Mouse (Mus musculus): ENCODE measurements around the gene Cacna1c.

The Cacna1c gene

GRCm38 (mm10) chr6:119196382-119197305 is at the start of gene Cacna1c:
TSS of gene Cacna1c (minus strand) at chr6:119196418.
- DNase-seq = peak; percentile 72 to 76

DNA sequence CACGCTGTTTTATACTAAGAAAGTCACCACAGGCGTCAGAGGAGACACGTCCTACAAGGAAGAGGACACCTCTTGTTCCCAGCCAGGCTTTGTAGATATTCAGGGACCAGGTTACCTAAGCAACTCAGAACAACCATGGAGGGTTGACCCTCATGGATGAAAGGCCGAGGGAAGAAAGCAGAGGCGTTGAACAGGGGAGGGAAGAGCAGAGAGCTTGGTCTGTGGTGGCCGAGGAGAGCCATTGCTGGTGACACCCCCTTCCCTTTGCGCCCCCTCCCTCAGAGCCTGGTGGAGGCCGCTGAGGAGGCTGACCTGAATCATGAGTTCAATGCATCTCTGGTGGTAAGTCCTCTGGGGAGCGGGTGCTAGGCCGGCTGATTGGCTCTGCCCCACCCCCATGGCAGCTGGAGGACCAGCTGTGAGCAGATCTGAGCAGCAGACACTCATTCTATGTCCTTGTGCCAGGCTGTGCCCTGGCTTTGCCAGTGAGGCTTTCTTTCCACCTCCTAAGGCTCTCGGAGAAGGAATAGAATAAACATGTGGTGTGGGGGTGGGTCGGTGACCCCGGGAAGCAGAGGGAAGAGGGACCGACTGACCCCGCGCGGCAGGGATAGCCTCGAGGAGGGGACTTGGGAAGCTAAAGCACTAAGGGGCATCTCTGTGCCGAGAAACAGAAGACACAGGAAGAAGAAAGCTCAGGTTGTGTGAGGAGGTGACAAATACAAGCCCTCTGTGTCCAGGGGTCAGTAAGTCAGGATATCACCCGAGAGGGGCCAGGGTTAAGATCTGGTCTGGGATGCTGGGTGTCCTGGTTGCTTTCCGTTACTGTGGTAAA is 44.9 kb upstream of the Cacna1c start:
- peak; percentile 61 to 69 for DNase-seq

DNA sequence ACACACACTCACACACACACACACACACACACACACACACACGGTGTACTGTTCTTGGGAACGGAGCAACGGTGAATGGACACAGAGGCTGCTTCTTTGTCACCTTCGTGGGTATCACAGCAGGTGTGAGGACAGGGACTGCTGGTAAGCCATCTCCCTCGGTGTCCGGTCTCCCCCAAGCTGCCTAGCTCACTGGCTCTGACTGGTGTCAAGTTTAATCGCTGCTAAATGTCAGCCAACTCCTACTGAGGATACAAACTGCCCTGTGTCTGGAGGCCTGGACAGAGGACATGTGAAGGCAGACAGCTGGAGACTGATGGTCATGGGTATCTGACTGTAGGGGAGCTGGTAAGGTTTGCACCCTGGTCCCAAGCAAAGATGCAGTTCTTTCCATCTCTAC is 44.0 kb upstream of the Cacna1c start:
- no peak for DNase-seq

GRCm38 (mm10) chr6:119239341-119240005 is 43.3 kb upstream of the Cacna1c start:
- peak; percentile 59 to 66 for DNase-seq

- peak; percentile 95 to 98 for DNase-seq
Observed at GRCm38 (mm10) chr6:119237427-119237989, 41.3 kb upstream of the Cacna1c start.

- no peak for DNase-seq
Observed at GRCm38 (mm10) chr6:119236241-119236640, 40.0 kb upstream of the Cacna1c start, which contains the start of gene Cacna2d4. TSS of gene Cacna2d4 (plus strand) at chr6:119236526.

DNA sequence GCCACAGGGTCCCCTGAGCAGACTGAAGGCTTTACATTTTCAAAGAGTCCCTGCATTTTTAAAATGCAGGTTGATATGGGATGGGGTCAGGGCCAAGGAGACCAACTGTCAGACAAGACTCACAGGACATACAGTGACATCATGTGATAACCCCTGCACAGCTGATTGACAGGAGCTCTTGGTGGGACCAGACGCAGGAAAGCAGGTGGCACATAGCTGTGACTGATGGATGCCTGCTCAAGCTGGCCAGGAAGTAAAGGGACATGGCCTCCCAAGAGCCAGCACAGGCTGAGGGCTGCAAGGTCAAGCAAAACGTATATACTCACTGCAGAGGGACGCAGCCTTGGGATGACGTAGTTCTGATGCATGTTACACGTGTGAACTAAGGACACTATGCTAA is 39.2 kb upstream of the Cacna1c start:
- DNase-seq = no peak

GRCm38 (mm10) chr6:119233066-119233465 is 36.8 kb upstream of the Cacna1c start:
- DNase-seq = no peak

- no peak for DNase-seq
Observed at GRCm38 (mm10) chr6:119228861-119229603, 32.8 kb upstream of the Cacna1c start.

- no peak for DNase-seq
Observed at GRCm38 (mm10) chr6:119227001-119227400, 30.8 kb upstream of the Cacna1c start.

DNA sequence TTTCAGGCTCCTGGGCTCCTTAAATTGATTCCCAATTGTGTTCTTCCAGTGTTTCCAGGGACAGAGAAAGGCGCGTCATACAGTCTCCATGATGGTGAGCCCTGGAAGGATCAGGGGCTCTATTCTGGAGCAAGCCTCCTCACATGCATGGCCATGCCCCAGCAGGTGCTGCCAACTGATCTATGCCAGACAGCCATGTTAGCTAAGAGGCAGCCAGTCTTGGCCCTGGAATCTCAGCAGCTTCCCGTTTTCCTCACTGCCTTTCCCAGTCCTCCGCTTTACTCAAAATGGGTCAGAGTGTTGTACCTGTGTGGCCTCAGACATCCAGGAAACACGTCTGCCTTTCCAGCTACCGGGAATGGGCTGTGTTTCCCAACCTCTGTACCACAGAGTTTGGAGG is 29.5 kb upstream of the Cacna1c start:
- peak; percentile 50 for DNase-seq

DNA sequence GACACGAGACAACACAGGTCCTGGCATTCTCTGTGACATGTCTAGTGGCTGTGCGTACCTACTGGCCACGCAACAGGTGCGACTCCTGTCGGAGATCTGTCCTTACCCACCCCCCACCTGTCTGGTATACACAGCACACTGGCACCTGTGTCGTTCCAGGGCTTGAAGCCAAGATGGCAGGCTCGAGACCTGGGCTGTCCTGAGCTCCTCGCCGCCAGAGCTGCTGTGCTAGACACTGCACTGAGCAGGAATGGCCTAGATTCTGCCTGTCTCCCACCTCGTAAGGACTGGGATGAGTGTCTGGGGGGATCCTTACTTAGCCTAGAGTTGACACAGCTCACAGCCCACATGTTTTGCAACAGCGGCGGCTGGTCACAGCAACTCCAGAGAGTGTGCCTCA is 29.0 kb upstream of the Cacna1c start:
- peak; percentile 71 to 73 for DNase-seq

DNA sequence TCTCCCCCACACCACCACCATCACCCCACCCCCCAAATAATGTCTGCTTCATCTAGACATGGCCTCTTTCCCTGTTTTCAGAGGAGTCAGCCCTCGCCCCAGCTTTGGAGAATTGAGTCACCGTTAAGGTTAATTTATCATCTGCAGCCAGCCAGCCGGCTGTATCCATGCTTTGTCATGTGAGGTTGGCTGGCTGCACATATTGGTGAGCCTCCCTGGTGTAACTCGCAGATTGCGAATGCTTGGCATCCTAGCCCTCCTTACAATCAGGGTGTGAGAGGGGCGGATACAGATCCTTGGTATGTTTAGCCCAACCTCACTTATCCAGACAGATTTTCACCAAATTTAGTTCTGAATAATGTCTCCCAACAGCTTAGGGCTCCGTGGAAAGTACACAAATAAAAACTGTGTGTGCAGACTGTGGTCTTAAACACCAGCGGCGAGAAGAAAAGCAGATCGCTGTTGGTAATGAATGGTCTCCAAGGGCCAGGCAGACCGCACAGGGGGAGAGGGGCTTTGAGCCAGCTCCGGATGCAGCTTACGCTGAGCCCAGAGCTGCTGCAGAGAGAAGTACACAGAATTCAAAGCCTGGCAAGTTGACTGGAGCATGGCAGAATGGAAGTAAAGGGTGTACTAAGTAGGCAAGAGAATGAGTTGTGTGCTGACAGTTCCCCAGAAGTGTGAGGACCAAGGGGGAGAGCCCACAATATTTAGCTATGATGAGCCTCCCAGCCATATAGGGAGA is 28.4 kb upstream of the Cacna1c start:
- DNase-seq = peak; percentile 71 to 76

DNA sequence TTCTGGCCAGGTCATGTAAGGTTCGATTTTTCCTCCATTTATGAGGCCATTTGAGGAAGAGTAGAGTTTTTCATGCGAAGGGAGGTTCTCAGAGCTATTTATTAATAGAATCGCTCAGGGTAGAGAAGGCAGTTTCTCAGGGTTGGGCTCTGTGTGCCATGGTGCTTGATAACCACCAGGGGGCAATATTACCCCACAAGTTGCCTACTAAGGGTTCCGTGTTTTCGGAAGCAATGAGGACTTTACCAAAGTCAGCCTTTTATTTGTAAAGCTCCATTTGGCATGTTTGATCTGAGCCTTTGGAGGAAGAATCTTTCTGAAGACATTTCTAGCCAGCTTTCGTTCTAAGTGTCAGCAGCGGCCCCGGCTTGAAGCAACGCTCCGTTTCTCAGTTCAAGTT is 24.1 kb upstream of the Cacna1c start:
- DNase-seq = peak; percentile 75 to 85

GRCm38 (mm10) chr6:119219237-119219870 is 23.1 kb upstream of the Cacna1c start:
- DNase-seq = peak; percentile 20 to 23

- no peak for DNase-seq
Observed at GRCm38 (mm10) chr6:119218591-119218990, 22.4 kb upstream of the Cacna1c start.

GRCm38 (mm10) chr6:119217661-119218060 is 21.4 kb upstream of the Cacna1c start:
- DNase-seq = no peak

DNA sequence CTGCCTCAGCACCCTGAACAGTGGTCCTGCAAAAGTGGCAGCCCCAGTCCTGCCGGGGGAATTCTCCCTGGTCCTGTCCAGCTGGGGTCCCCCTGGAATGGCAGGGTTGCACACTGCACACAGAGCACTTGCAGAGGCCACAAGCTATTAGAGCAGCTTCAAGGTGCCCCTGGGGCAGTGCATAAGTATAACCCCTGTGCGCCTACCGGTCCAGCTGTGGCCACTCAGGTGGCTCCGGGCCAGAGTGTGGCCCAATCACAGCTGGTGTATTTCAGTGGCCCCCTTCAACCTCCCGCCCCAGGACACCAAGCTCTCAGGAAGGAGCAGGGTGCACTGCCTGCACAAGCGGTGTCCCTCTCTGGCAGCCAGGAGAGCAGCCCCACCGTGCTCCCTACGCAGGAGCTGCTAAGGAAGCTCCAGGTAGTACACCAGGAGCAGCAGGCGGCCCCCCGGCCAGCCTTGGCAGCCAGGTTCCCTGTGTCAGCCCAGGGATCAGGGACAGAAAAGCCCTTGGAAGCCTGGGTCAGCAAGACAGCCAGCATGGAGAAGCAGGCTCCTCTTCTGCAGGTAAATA is 18.9 kb upstream of the Cacna1c start:
- no peak for DNase-seq

DNA sequence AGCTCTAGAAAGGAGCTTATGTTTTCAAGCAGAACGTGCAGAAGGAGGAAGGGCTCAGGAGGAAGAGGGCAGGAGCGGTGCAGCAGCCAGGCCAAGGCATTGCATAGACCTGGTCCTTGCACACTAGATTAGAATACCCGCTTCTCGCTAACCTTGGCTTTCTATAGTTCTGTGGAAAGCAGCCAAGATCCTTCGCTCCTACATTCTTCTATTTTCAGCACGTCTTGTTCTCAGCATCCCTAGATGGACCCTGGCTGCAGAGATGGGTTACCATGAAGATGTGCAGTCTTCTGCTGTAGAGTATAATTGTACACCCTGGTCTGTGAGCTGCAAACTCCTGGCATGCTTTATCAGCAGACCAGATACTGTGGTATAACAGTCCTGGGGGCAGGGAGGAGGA is 18.0 kb upstream of the Cacna1c start:
- no peak for DNase-seq

DNA sequence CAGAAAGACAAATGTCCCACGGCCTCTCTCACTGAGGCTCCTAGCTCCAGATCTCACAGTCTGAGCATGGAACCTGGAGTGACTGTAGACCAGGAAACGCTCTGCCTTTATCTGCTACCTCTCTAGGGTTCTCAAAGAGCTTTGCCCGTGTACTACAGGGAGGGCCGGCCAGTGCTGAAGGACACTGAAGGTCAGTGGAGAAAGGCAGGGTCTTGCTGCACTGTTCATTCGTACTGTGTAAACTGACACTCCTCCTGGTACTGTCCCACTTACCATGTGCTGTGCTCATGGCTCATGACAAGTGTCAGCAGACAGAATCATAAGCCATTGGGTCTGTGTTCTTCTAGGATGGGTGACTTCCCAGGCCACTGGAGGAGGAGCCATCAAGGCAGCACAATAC is 17.2 kb upstream of the Cacna1c start:
- no peak for DNase-seq
